Mouse (Mus musculus): Measurements from ENCODE around the gene AC170998.1. TPM values are rescaled to one million over a fixed set of nuclear protein-coding genes. Genes with fewer than 3 reads are reported as not detected.

The AC170998.1 gene
- 1 to 10 TPM; 2.7 to 5.5 TPM for total RNA-seq (2021)
- long read RNA-seq, experiment 1 = 0 reads
- long read RNA-seq, experiment 2 = 0 reads

DNA sequence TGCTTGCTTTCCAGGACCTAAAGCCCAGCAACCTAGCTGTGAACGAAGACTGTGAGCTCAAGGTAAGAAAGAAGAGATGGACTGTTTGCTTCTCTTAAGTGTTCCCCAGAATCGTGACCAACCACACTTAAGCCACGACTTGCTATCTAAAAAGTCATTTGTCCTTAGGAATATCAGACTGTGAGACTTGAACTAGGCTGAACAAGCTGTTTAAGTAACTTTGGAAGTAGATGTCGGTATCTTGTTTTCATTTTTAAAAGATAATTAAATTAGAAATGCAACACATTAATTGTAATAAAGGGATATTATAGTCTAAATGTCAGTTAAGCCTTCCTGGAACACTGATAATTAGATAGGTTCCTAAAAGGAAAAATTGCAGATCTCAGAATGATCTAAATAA, at the start of gene AC170998.1:
AC170998.1 (plus strand) TSS at position 301 of the 400 bp plus-strand sequence.
- no peak for TF ChIP-seq CTCF (conservative IDR thresholded peaks at IDR 0.05)

DNA sequence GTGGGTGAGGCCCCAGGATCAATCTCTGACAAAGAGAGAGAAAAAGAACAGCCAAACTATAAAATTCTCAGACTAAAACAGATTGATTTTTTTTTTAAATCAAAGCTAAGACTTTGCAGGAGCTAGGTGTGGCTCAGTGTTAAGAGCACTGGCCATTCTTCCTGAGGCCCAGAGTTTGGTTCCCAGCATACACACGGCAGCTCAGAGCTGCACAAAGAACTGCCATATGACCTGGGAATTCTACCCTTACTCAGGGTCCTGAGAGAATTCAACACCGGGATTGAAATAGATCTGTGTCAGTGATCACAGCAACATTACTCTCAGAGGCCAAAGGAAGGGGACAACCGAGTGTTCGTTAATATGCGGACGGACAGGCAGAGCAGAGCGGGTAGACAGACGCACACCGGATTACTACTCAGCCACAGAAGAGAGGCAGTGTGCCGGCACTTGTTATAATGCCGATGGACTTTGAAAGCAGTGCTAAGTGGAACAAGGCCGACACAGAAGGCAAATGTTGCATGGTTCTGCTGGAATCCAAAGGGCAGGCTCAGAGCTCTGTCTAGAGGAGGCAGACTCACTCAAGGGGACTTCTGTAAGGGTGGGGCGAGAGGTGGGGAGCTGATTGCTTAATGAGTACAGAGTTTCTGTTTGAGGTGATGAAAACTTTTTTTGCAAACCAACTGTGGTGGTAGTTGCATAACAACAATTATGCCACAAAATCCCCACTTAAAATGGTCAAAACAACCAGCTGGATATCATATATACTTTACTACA, 43.4 kb upstream of the AC170998.1 start:
- no peak overlapping the region for H3K27ac ChIP-seq
- no peak for DNase-seq (ENCODE audit: low spot score in 2 of 2)
- no peak overlapping the region for H3K4me3 ChIP-seq
- no peak for TF ChIP-seq CTCF (conservative IDR thresholded peaks at IDR 0.05)

More for the DNA sequence above, at the start of gene AC170998.1:
- no peak for DNase-seq (ENCODE audit: low spot score in 2 of 2)
- Histone ChIP-seq H3K4me3 (no peak within 1 kb of the TSS), H3K27ac (no peak within 1 kb of the TSS)

- TF ChIP-seq CTCF (conservative IDR thresholded peaks at IDR 0.05) = no peak
- Histone ChIP-seq H3K27ac (no peak overlapping the region), H3K4me3 (no peak overlapping the region)
- no peak for DNase-seq (ENCODE audit: low spot score in 2 of 2)
Measured at GRCm38 (mm10) chr17:28683601-28684000, 42.3 kb upstream of the AC170998.1 start.

GRCm38 (mm10) chr17:28684631-28685030, 41.3 kb upstream of the AC170998.1 start:
- H3K27ac ChIP-seq = no peak overlapping the region
- no peak for DNase-seq (ENCODE audit: low spot score in 2 of 2)
- TF ChIP-seq CTCF (conservative IDR thresholded peaks at IDR 0.05) = no peak
- no peak overlapping the region for H3K4me3 ChIP-seq

GRCm38 (mm10) chr17:28687354-28687753, 38.5 kb upstream of the AC170998.1 start:
- Histone ChIP-seq H3K4me3 (no peak overlapping the region), H3K27ac (no peak overlapping the region)
- no peak for DNase-seq (ENCODE audit: low spot score in 2 of 2)
- no peak for TF ChIP-seq CTCF (conservative IDR thresholded peaks at IDR 0.05)

GRCm38 (mm10) chr17:28689586-28690283, 36.1 kb upstream of the AC170998.1 start, which contains the start of gene Slc26a8:
Gene Slc26a8, minus strand, starts transcription at chr17:28690233.
- TF ChIP-seq CTCF (conservative IDR thresholded peaks at IDR 0.05) = no peak
- no peak for DNase-seq (ENCODE audit: low spot score in 2 of 2)
- H3K27ac ChIP-seq = peak within 1 kb of the TSS; percentile 96
- H3K4me3 ChIP-seq = peak within 1 kb of the TSS; percentile 97

GRCm38 (mm10) chr17:28690776-28691686, 34.9 kb upstream of the AC170998.1 start, which contains the start of gene Mapk14:
Gene Mapk14, plus strand, starts transcription at chr17:28691329.
- TF ChIP-seq CTCF (conservative IDR thresholded peaks at IDR 0.05) = peak; percentile 87
- H3K27ac ChIP-seq = peak within 1 kb of the TSS; percentile 96
- peak; percentile 99 to 100 for DNase-seq (ENCODE audit: low spot score in 2 of 2)
- H3K4me3 ChIP-seq = peak within 1 kb of the TSS; percentile 97

- Histone ChIP-seq H3K4me3 (peak overlapping the region; percentile 97), H3K27ac (peak overlapping the region; percentile 96)
- no peak for DNase-seq (ENCODE audit: low spot score in 2 of 2)
- no peak; the same call in 1 of the 2 replicates for TF ChIP-seq CTCF (conservative IDR thresholded peaks at IDR 0.05)
Measured at GRCm38 (mm10) chr17:28691687-28692340, 34.1 kb upstream of the AC170998.1 start.

DNA sequence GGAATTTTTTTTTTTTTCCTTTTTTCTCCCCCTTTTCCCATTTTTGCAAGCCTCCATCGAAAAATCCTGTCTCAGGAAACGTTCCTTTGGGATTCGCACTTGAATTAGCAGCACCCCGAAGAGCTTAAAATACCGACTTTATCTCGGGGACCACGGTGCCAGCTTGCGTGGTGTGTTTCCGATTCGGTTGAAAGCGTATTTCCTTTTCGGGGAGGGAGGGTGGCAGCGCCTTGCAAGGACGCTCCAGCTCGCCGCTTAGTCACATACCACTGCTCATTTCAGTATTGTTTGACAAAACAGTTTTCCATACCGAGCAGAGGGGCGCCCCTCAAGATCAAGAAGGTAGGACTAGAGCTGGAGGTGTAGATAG, 33.6 kb upstream of the AC170998.1 start:
- Histone ChIP-seq H3K27ac (peak overlapping the region; percentile 96), H3K4me3 (peak overlapping the region; percentile 97)
- peak in 1 of 2 experiments; percentile 35 for DNase-seq (ENCODE audit: low spot score in 2 of 2)
- no peak for TF ChIP-seq CTCF (conservative IDR thresholded peaks at IDR 0.05)

- peak overlapping the region; percentile 96; the same call in 1 of the 2 replicates for H3K27ac ChIP-seq
- TF ChIP-seq CTCF (conservative IDR thresholded peaks at IDR 0.05) = no peak
- peak overlapping the region; percentile 97 for H3K4me3 ChIP-seq
- DNase-seq (ENCODE audit: low spot score in 2 of 2) = no peak
Measured at GRCm38 (mm10) chr17:28693086-28693485, 32.8 kb upstream of the AC170998.1 start.

GRCm38 (mm10) chr17:28694078-28694477, 31.8 kb upstream of the AC170998.1 start:
- peak overlapping the region; percentile 97 for H3K4me3 ChIP-seq
- TF ChIP-seq CTCF (conservative IDR thresholded peaks at IDR 0.05) = no peak
- no peak for DNase-seq (ENCODE audit: low spot score in 2 of 2)
- H3K27ac ChIP-seq = peak overlapping the region; percentile 24; the same call in 1 of the 2 replicates

DNA sequence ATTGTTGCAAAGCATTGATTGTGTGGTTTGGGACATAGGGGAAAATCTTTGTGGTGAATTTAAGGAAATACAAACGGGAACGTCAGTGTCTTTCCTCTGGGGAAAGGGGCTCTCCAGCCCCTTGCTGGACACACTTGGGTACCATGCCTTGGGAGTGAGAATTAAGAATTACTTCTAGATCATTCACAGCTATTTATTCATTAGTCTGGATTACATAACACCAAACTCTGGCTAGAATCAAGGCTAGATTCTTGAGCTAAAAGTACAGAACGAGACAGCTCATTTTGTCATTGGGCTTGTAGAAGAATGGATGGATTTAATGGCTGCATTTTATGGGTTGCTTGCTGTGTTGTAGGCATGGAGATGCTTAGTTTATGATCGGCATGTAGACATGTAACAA, 31.1 kb upstream of the AC170998.1 start:
- H3K4me3 ChIP-seq = no peak overlapping the region
- DNase-seq (ENCODE audit: low spot score in 2 of 2) = no peak
- TF ChIP-seq CTCF (conservative IDR thresholded peaks at IDR 0.05) = no peak
- H3K27ac ChIP-seq = no peak overlapping the region
